In the genomic region with DNA sequence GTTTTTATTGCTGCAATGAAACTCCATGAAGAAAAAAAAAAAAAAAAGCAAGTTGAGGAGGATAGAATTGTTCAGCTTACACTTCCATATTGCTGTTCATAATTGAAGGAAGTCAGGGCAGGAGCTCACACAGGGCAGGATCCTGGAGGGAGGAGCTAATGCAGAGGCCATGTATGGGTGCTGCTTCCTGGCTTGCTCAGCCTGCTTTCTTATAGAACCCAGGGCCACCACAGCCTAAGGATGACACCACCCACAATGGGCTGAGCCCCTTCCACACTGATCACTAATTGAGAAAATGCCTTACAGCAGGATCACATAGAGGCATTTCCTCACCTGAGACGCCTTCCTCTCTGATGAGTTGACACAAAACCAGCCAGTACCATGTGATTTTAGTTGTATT, we compare ENCODE assay signal across 21 mouse cellular contexts.
DNase-seq lines count a peak whose midpoint lies in the region; ATAC-seq lines count a peak whose summit lies in the region.
"Had no signal": no experiment of that assay in that cellular context is flagged by ENCODE, and none has a peak within 500 bp of the region (broad histone marks: within the 10 kb centered on the region; RNA-seq: fewer than 3 reads in every experiment).

No protein-coding gene starts in this region.

- no peaks in the 10 kb centered on the region for H3K36me3 ChIP-seq in heart, embryonic 11.5 days (ENCODE audit: control insufficient read depth, insufficient read depth, low read length)
- H3K36me3 ChIP-seq in limb, embryonic 12.5 days: no peaks in the 10 kb centered on the region
- no peaks in the 10 kb centered on the region for H3K36me3 ChIP-seq in limb, embryonic 10.5 days
- no peaks in the 10 kb centered on the region for H3K36me3 ChIP-seq in midbrain, embryonic 11.5 days (ENCODE audit: control insufficient read depth, insufficient read depth, low read length)
- H3K36me3 ChIP-seq in midbrain, embryonic 13.5 days: no peaks in the 10 kb centered on the region
- H3K36me3 ChIP-seq: G1E had no signal

- no peak overlapping the region for H3K27ac ChIP-seq in heart, embryonic 11.5 days (ENCODE audit: low read depth, low read length)
- H3K27ac ChIP-seq in limb, embryonic 12.5 days: no peak overlapping the region
- no peak overlapping the region for H3K27ac ChIP-seq in limb, embryonic 10.5 days
- no peak overlapping the region for H3K27ac ChIP-seq in midbrain, embryonic 11.5 days (ENCODE audit: low read depth, low read length)
- no peak overlapping the region for H3K27ac ChIP-seq in midbrain, embryonic 13.5 days

- WGBS in heart, embryonic 11.5 days (ENCODE audit: insufficient replicate concordance): 91% methylated on average over 1 of the region's 1 CpGs
- 71% methylated on average over 1 of the region's 1 CpGs for WGBS in limb, embryonic 12.5 days
- 84% methylated on average over 1 of the region's 1 CpGs for WGBS in limb, embryonic 10.5 days
- 86% methylated on average over 1 of the region's 1 CpGs for WGBS in midbrain, embryonic 11.5 days
- WGBS in midbrain, embryonic 13.5 days: 88% methylated on average over 1 of the region's 1 CpGs

- ATAC-seq in heart, embryonic 11.5 days (replicated peaks; ENCODE audit: insufficient number of reproducible peaks, low FRiP score, low TSS enrichment): no peak
- ATAC-seq in limb, embryonic 12.5 days (ENCODE audit: insufficient number of reproducible peaks, insufficient read depth, low FRiP score, low TSS enrichment, low read depth): peak; percentile 79
- ATAC-seq in midbrain, embryonic 11.5 days (ENCODE audit: low FRiP score): 0 out of 2 replicates have a peak, but pooled peaks have one; percentile 38
- ATAC-seq in midbrain, embryonic 13.5 days: no peak
- ATAC-seq: activated CD4-positive, CD25-positive, alpha-beta regulatory T cell, adult 4 months; CD4-positive, CD25-positive, alpha-beta regulatory T cell, adult 4 months; Patski had no signal

- H3K4me3 ChIP-seq in heart, embryonic 11.5 days (ENCODE audit: low read depth, low read length): no peak overlapping the region
- no peak overlapping the region for H3K4me3 ChIP-seq in limb, embryonic 12.5 days (replicated peaks)
- no peak overlapping the region for H3K4me3 ChIP-seq in limb, embryonic 10.5 days
- no peak overlapping the region for H3K4me3 ChIP-seq in midbrain, embryonic 11.5 days (ENCODE audit: low read depth, low read length)
- no peak overlapping the region for H3K4me3 ChIP-seq in midbrain, embryonic 13.5 days (replicated peaks)

- H3K9ac ChIP-seq in heart, embryonic 11.5 days (ENCODE audit: low read depth, low read length): no peak overlapping the region
- no peak overlapping the region for H3K9ac ChIP-seq in limb, embryonic 12.5 days (replicated peaks)
- no peak overlapping the region for H3K9ac ChIP-seq in midbrain, embryonic 11.5 days (ENCODE audit: low read length)
- H3K9ac ChIP-seq in midbrain, embryonic 13.5 days (replicated peaks): no peak overlapping the region

- H3K27me3 ChIP-seq in heart, embryonic 11.5 days (ENCODE audit: control insufficient read depth, insufficient read depth, low read length): no peaks in the 10 kb centered on the region
- H3K27me3 ChIP-seq in limb, embryonic 12.5 days: no peaks in the 10 kb centered on the region
- no peaks in the 10 kb centered on the region for H3K27me3 ChIP-seq in limb, embryonic 10.5 days (ENCODE audit: low read depth, poor library complexity, severe bottlenecking)
- no peaks in the 10 kb centered on the region for H3K27me3 ChIP-seq in midbrain, embryonic 11.5 days (ENCODE audit: control insufficient read depth, insufficient read depth, low read length)
- no peaks in the 10 kb centered on the region for H3K27me3 ChIP-seq in midbrain, embryonic 13.5 days
- H3K27me3 ChIP-seq: CH12.LX had no signal

- H3K4me1 ChIP-seq in heart, embryonic 11.5 days (ENCODE audit: control insufficient read depth, insufficient read depth, low read length): no peaks in the 10 kb centered on the region
- H3K4me1 ChIP-seq in limb, embryonic 12.5 days (replicated peaks): peaks cover 3% of the 10 kb centered on the region; the same call in 1 of the 2 replicates
- no peaks in the 10 kb centered on the region for H3K4me1 ChIP-seq in limb, embryonic 10.5 days
- no peaks in the 10 kb centered on the region for H3K4me1 ChIP-seq in midbrain, embryonic 11.5 days (ENCODE audit: control insufficient read depth, insufficient read depth, low read length)
- H3K4me1 ChIP-seq in midbrain, embryonic 13.5 days (replicated peaks): no peaks in the 10 kb centered on the region

- H3K4me2 ChIP-seq in heart, embryonic 11.5 days: no peak overlapping the region
- H3K4me2 ChIP-seq in limb, embryonic 12.5 days: no peak overlapping the region
- no peak overlapping the region for H3K4me2 ChIP-seq in midbrain, embryonic 11.5 days
- no peak overlapping the region for H3K4me2 ChIP-seq in midbrain, embryonic 13.5 days (replicated peaks)

- no peaks in the 10 kb centered on the region for H3K9me3 ChIP-seq in heart, embryonic 11.5 days (replicated peaks; ENCODE audit: control insufficient read depth, low read length)
- H3K9me3 ChIP-seq in limb, embryonic 12.5 days: no peaks in the 10 kb centered on the region
- H3K9me3 ChIP-seq in limb, embryonic 10.5 days (replicated peaks): no peaks in the 10 kb centered on the region
- no peaks in the 10 kb centered on the region for H3K9me3 ChIP-seq in midbrain, embryonic 11.5 days (ENCODE audit: control insufficient read depth, low read length)
- H3K9me3 ChIP-seq in midbrain, embryonic 13.5 days: no peaks in the 10 kb centered on the region
- H3K9me3 ChIP-seq: G1E had no signal

- peak; percentile 82 for DNase-seq in heart, adult 11 months
- no peak for DNase-seq in limb, embryonic 10.5 days (ENCODE audit: low spot score)
- DNase-seq in midbrain, embryonic 11.5 days (ENCODE audit: low spot score, missing footprints): no peak
- DNase-seq: adrenal gland, adult 2 months; adrenal gland, adult 8-10 months; adrenal gland, postnatal 10 days; adrenal gland, postnatal 14 days; adrenal gland, postnatal 25 days; adrenal gland, postnatal 36 days; B cell, adult 2 months; cerebellum, adult 11 months; cerebellum, adult 11-12 months; cerebellum, adult 18-20 months had no signal

Comparison
In these comparisons a context has a peak if more than half of its experiments do, and no peak if none do; other contexts are left out.
1. ATAC-seq: peak in limb, embryonic 12.5 days (single experiment) and midbrain, embryonic 11.5 days (single experiment); none in heart, embryonic 11.5 days (single experiment) and midbrain, embryonic 13.5 days (single experiment).